Mouse (Mus musculus) liver, adult 2 months (tissue): ENCODE measurements at regions not wholly inside any gene's neighbourhood (a gene's known extent, or its start where the extent isn't known, plus 50 kb on each side); places are given as distances from the start of the nearest gene placed in this dataset.

Experiments used
- CTCF ChIP-seq: fragments of 200-500 bp; IDR thresholded peaks from 2 replicates; pipeline ENCODE4 v1.5.1; 2011; ENCODE audit warnings: low read depth, low read length, control low read depth
- POLR2A ChIP-seq: fragments of 200-500 bp; IDR thresholded peaks from 2 replicates; pipeline ENCODE4 v1.6.1; 2011; ENCODE audit warnings: low read length, control low read depth; ENCODE audit not compliant: insufficient read depth; ENCODE audit errors: extremely low read depth

GRCm38 (mm10) chr10:98145773-98146172, 419.2 kb upstream of the C030005K15Rik start:
- TF ChIP-seq CTCF (no peak), POLR2A (no peak)
